Mouse (Mus musculus): ENCODE measurements around the gene Olfr140. TPM values are rescaled to one million over a fixed set of nuclear protein-coding genes. Genes with fewer than 3 reads are reported as not detected.

Olfr140 gene
- not detected in 2 replicates for total RNA-seq (2014; rRNA removed; ENCODE audit: low replicate concordance)
- not detected in 2 replicates for polyA plus RNA-seq (2015; fragmentation: Nextera tagmentation; extraction: Ambion mirVana)

GRCm38 (mm10) chr2:90063494-90063893 is at the start of gene Olfr140:
TSS of gene Olfr140 (minus strand) at chr2:90063594.
- Histone ChIP-seq H3K4me1 (ENCODE audit: control insufficient read depth, insufficient read depth) (no peaks in the 10 kb centered on the region), H3K27me3 (ENCODE audit: control insufficient read depth, insufficient read depth, low read length) (no peaks in the 10 kb centered on the region), H3K4me3 (ENCODE audit: low read depth, low read length) (no peak within 1 kb of the TSS), H3K4me2 (ENCODE audit: low read depth, low read length) (no peak within 1 kb of the TSS), H3K9me3 (replicated peaks; ENCODE audit: control insufficient read depth, low read length) (no peaks in the 10 kb centered on the region), H3K27ac (ENCODE audit: low read depth) (no peak within 1 kb of the TSS), H3K36me3 (replicated peaks; ENCODE audit: control insufficient read depth, insufficient read depth, low read length) (no peaks in the 10 kb centered on the region), H3K9ac (replicated peaks; ENCODE audit: low read depth, low read length) (no peak within 1 kb of the TSS)
- ATAC-seq (ENCODE audit: insufficient read depth, low read depth) (no peak), DNase-seq (ENCODE audit: low spot score) (no peak)
- TF ChIP-seq CTCF (IDR thresholded peaks at IDR 0.05; ENCODE audit: low read depth) (no peak), EP300 (IDR thresholded peaks at IDR 0.05; ENCODE audit: low read depth) (no peak)

GRCm38 (mm10) chr2:90070065-90070464 is 6.7 kb upstream of the Olfr140 start:
- no peak overlapping the region for H3K4me3 ChIP-seq (ENCODE audit: low read depth, low read length)
- H3K36me3 ChIP-seq (replicated peaks; ENCODE audit: control insufficient read depth, insufficient read depth, low read length): no peaks in the 10 kb centered on the region
- no peaks in the 10 kb centered on the region for H3K4me1 ChIP-seq (ENCODE audit: control insufficient read depth, insufficient read depth)
- ATAC-seq (ENCODE audit: insufficient read depth, low read depth) (no peak), DNase-seq (ENCODE audit: low spot score) (no peak)
- no peaks in the 10 kb centered on the region for H3K9me3 ChIP-seq (replicated peaks; ENCODE audit: control insufficient read depth, low read length)
- H3K27me3 ChIP-seq (ENCODE audit: control insufficient read depth, insufficient read depth, low read length): no peaks in the 10 kb centered on the region
- no peak overlapping the region for H3K9ac ChIP-seq (replicated peaks; ENCODE audit: low read depth, low read length)
- H3K4me2 ChIP-seq (ENCODE audit: low read depth, low read length): no peak overlapping the region
- no peak overlapping the region for H3K27ac ChIP-seq (ENCODE audit: low read depth)
- TF ChIP-seq CTCF (IDR thresholded peaks at IDR 0.05; ENCODE audit: low read depth) (no peak), EP300 (IDR thresholded peaks at IDR 0.05; ENCODE audit: low read depth) (no peak)
- 59% methylated on average over 2 of the region's 2 CpGs for WGBS

- no peak within 1 kb of the TSS for H3K9ac ChIP-seq (replicated peaks; ENCODE audit: low read depth, low read length)
- no peaks in the 10 kb centered on the region for H3K27me3 ChIP-seq (ENCODE audit: control insufficient read depth, insufficient read depth, low read length)
- no peaks in the 10 kb centered on the region for H3K36me3 ChIP-seq (replicated peaks; ENCODE audit: control insufficient read depth, insufficient read depth, low read length)
- H3K9me3 ChIP-seq (replicated peaks; ENCODE audit: control insufficient read depth, low read length): no peaks in the 10 kb centered on the region
- H3K4me3 ChIP-seq (ENCODE audit: low read depth, low read length): no peak within 1 kb of the TSS
- H3K4me2 ChIP-seq (ENCODE audit: low read depth, low read length): no peak within 1 kb of the TSS
- no peak within 1 kb of the TSS for H3K27ac ChIP-seq (ENCODE audit: low read depth)
- TF ChIP-seq CTCF (IDR thresholded peaks at IDR 0.05; ENCODE audit: low read depth) (no peak), EP300 (IDR thresholded peaks at IDR 0.05; ENCODE audit: low read depth) (no peak)
- DNase-seq (ENCODE audit: low spot score) (no peak), ATAC-seq (ENCODE audit: insufficient read depth, low read depth) (no peak)
- H3K4me1 ChIP-seq (ENCODE audit: control insufficient read depth, insufficient read depth): no peaks in the 10 kb centered on the region
Measured at GRCm38 (mm10) chr2:90035037-90035436, 28.4 kb downstream of the Olfr140 start, which contains the start of gene Olfr1265. TSS of gene Olfr1265 (plus strand) at chr2:90035337.

- H3K9me3 ChIP-seq (replicated peaks; ENCODE audit: control insufficient read depth, low read length): no peaks in the 10 kb centered on the region
- H3K27ac ChIP-seq (ENCODE audit: low read depth): no peak within 1 kb of the TSS
- no peak within 1 kb of the TSS for H3K4me3 ChIP-seq (ENCODE audit: low read depth, low read length)
- 59% methylated on average over 2 of the region's 2 CpGs for WGBS
- no peak within 1 kb of the TSS for H3K4me2 ChIP-seq (ENCODE audit: low read depth, low read length)
- H3K4me1 ChIP-seq (ENCODE audit: control insufficient read depth, insufficient read depth): no peaks in the 10 kb centered on the region
- no peaks in the 10 kb centered on the region for H3K27me3 ChIP-seq (ENCODE audit: control insufficient read depth, insufficient read depth, low read length)
- H3K36me3 ChIP-seq (replicated peaks; ENCODE audit: control insufficient read depth, insufficient read depth, low read length): no peaks in the 10 kb centered on the region
- H3K9ac ChIP-seq (replicated peaks; ENCODE audit: low read depth, low read length): no peak within 1 kb of the TSS
- DNase-seq (ENCODE audit: low spot score) (no peak), ATAC-seq (ENCODE audit: insufficient read depth, low read depth) (no peak)
- TF ChIP-seq EP300 (IDR thresholded peaks at IDR 0.05; ENCODE audit: low read depth) (no peak), CTCF (IDR thresholded peaks at IDR 0.05; ENCODE audit: low read depth) (no peak)
Measured at GRCm38 (mm10) chr2:90025477-90025876, 37.9 kb downstream of the Olfr140 start, which contains the start of gene Olfr1264. TSS of gene Olfr1264 (minus strand) at chr2:90025577.

GRCm38 (mm10) chr2:90011831-90012230 is 51.6 kb downstream of the Olfr140 start, which contains the start of gene Olfr1263:
TSS of gene Olfr1263 (plus strand) at chr2:90012131.
- Histone ChIP-seq H3K4me1 (ENCODE audit: control insufficient read depth, insufficient read depth) (no peaks in the 10 kb centered on the region), H3K9me3 (replicated peaks; ENCODE audit: control insufficient read depth, low read length) (no peaks in the 10 kb centered on the region), H3K4me2 (ENCODE audit: low read depth, low read length) (no peak within 1 kb of the TSS), H3K9ac (replicated peaks; ENCODE audit: low read depth, low read length) (no peak within 1 kb of the TSS), H3K27me3 (ENCODE audit: control insufficient read depth, insufficient read depth, low read length) (no peaks in the 10 kb centered on the region), H3K4me3 (ENCODE audit: low read depth, low read length) (no peak within 1 kb of the TSS), H3K27ac (ENCODE audit: low read depth) (no peak within 1 kb of the TSS), H3K36me3 (replicated peaks; ENCODE audit: control insufficient read depth, insufficient read depth, low read length) (no peaks in the 10 kb centered on the region)
- DNase-seq (ENCODE audit: low spot score) (no peak), ATAC-seq (ENCODE audit: insufficient read depth, low read depth) (no peak)
- TF ChIP-seq CTCF (IDR thresholded peaks at IDR 0.05; ENCODE audit: low read depth): no peak
- no peak for TF ChIP-seq EP300 (IDR thresholded peaks at IDR 0.05; ENCODE audit: low read depth)
- 55% methylated on average over 2 of the region's 2 CpGs for WGBS

- no peak for ATAC-seq (ENCODE audit: insufficient read depth, low read depth)
Measured at GRCm38 (mm10) chr2:89999845-90000244, 63.5 kb downstream of the Olfr140 start, which contains the start of gene Olfr1262. TSS of gene Olfr1262 (plus strand) at chr2:90000145.

More at GRCm38 (mm10) chr2:89999845-90000244, 63.5 kb downstream of the Olfr140 start, which contains the start of gene Olfr1262:
- Histone ChIP-seq H3K4me1 (ENCODE audit: control insufficient read depth, insufficient read depth) (no peaks in the 10 kb centered on the region), H3K27me3 (ENCODE audit: control insufficient read depth, insufficient read depth, low read length) (no peaks in the 10 kb centered on the region), H3K9ac (replicated peaks; ENCODE audit: low read depth, low read length) (no peak within 1 kb of the TSS), H3K36me3 (replicated peaks; ENCODE audit: control insufficient read depth, insufficient read depth, low read length) (no peaks in the 10 kb centered on the region), H3K4me3 (ENCODE audit: low read depth, low read length) (no peak within 1 kb of the TSS), H3K27ac (ENCODE audit: low read depth) (no peak within 1 kb of the TSS), H3K4me2 (ENCODE audit: low read depth, low read length) (no peak within 1 kb of the TSS), H3K9me3 (replicated peaks; ENCODE audit: control insufficient read depth, low read length) (no peaks in the 10 kb centered on the region)
- no peak for DNase-seq (ENCODE audit: low spot score)
- TF ChIP-seq EP300 (IDR thresholded peaks at IDR 0.05; ENCODE audit: low read depth) (no peak), CTCF (IDR thresholded peaks at IDR 0.05; ENCODE audit: low read depth) (no peak)

Other genes with a start within 250 kb of the Olfr140 start
- gene Olfr1256, start 222.0 kb downstream of the Olfr140 start, total RNA-seq (2014; rRNA removed; ENCODE audit: low replicate concordance): not detected in 2 replicates
- gene Olfr1256, start 222.0 kb downstream of the Olfr140 start, polyA plus RNA-seq (2015; fragmentation: Nextera tagmentation; extraction: Ambion mirVana): not detected in 2 replicates
- not detected in 2 replicates for gene Olfr48, start 215.4 kb downstream of the Olfr140 start, total RNA-seq (2014; rRNA removed; ENCODE audit: low replicate concordance)
- not detected in 2 replicates for gene Olfr48, start 215.4 kb downstream of the Olfr140 start, polyA plus RNA-seq (2015; fragmentation: Nextera tagmentation; extraction: Ambion mirVana)
- not detected in 2 replicates for gene Olfr1257, start 185.2 kb downstream of the Olfr140 start, total RNA-seq (2014; rRNA removed; ENCODE audit: low replicate concordance)
- not detected in 2 replicates for gene Olfr1257, start 185.2 kb downstream of the Olfr140 start, polyA plus RNA-seq (2015; fragmentation: Nextera tagmentation; extraction: Ambion mirVana)
- not detected in 2 replicates for gene Olfr1258, start 136.3 kb downstream of the Olfr140 start, total RNA-seq (2014; rRNA removed; ENCODE audit: low replicate concordance)
- gene Olfr1258, start 136.3 kb downstream of the Olfr140 start, polyA plus RNA-seq (2015; fragmentation: Nextera tagmentation; extraction: Ambion mirVana): not detected in 2 replicates
- gene Olfr1259, start 114.9 kb downstream of the Olfr140 start, total RNA-seq (2014; rRNA removed; ENCODE audit: low replicate concordance): not detected in 2 replicates
- not detected in 2 replicates for gene Olfr1259, start 114.9 kb downstream of the Olfr140 start, polyA plus RNA-seq (2015; fragmentation: Nextera tagmentation; extraction: Ambion mirVana)
- not detected in 2 replicates for gene Olfr1260, start 89.3 kb downstream of the Olfr140 start, total RNA-seq (2014; rRNA removed; ENCODE audit: low replicate concordance)
- gene Olfr1260, start 89.3 kb downstream of the Olfr140 start, polyA plus RNA-seq (2015; fragmentation: Nextera tagmentation; extraction: Ambion mirVana): not detected in 2 replicates
- gene Olfr1261, start 72.4 kb downstream of the Olfr140 start, total RNA-seq (2014; rRNA removed; ENCODE audit: low replicate concordance): not detected in 2 replicates
- not detected in 2 replicates for gene Olfr1261, start 72.4 kb downstream of the Olfr140 start, polyA plus RNA-seq (2015; fragmentation: Nextera tagmentation; extraction: Ambion mirVana)
- gene Olfr1262, start 63.4 kb downstream of the Olfr140 start, total RNA-seq (2014; rRNA removed; ENCODE audit: low replicate concordance): not detected in 2 replicates
- not detected in 2 replicates for gene Olfr1262, start 63.4 kb downstream of the Olfr140 start, polyA plus RNA-seq (2015; fragmentation: Nextera tagmentation; extraction: Ambion mirVana)
- not detected in 2 replicates for gene Olfr1263, start 51.5 kb downstream of the Olfr140 start, total RNA-seq (2014; rRNA removed; ENCODE audit: low replicate concordance)
- gene Olfr1263, start 51.5 kb downstream of the Olfr140 start, polyA plus RNA-seq (2015; fragmentation: Nextera tagmentation; extraction: Ambion mirVana): not detected in 2 replicates
- gene Olfr1264, start 38.0 kb downstream of the Olfr140 start, total RNA-seq (2014; rRNA removed; ENCODE audit: low replicate concordance): not detected in 2 replicates
- gene Olfr1264, start 38.0 kb downstream of the Olfr140 start, polyA plus RNA-seq (2015; fragmentation: Nextera tagmentation; extraction: Ambion mirVana): not detected in 2 replicates
- not detected in 2 replicates for gene Olfr1265, start 28.3 kb downstream of the Olfr140 start, total RNA-seq (2014; rRNA removed; ENCODE audit: low replicate concordance)
- not detected in 2 replicates for gene Olfr1265, start 28.3 kb downstream of the Olfr140 start, polyA plus RNA-seq (2015; fragmentation: Nextera tagmentation; extraction: Ambion mirVana)
- gene Olfr1269, start 57.8 kb upstream of the Olfr140 start, total RNA-seq (2014; rRNA removed; ENCODE audit: low replicate concordance): not detected in 2 replicates
- gene Olfr1269, start 57.8 kb upstream of the Olfr140 start, polyA plus RNA-seq (2015; fragmentation: Nextera tagmentation; extraction: Ambion mirVana): not detected in 2 replicates
- not detected in 2 replicates for gene Olfr32, start 78.7 kb upstream of the Olfr140 start, total RNA-seq (2014; rRNA removed; ENCODE audit: low replicate concordance)
- not detected in 2 replicates for gene Olfr32, start 78.7 kb upstream of the Olfr140 start, polyA plus RNA-seq (2015; fragmentation: Nextera tagmentation; extraction: Ambion mirVana)
- not detected in 2 replicates for gene Olfr1270, start 89.5 kb upstream of the Olfr140 start, total RNA-seq (2014; rRNA removed; ENCODE audit: low replicate concordance)
- gene Olfr1270, start 89.5 kb upstream of the Olfr140 start, polyA plus RNA-seq (2015; fragmentation: Nextera tagmentation; extraction: Ambion mirVana): not detected in 2 replicates
- not detected in 2 replicates for gene Olfr1506, start 160.9 kb upstream of the Olfr140 start, total RNA-seq (2014; rRNA removed; ENCODE audit: low replicate concordance)
- not detected in 2 replicates for gene Olfr1506, start 160.9 kb upstream of the Olfr140 start, polyA plus RNA-seq (2015; fragmentation: Nextera tagmentation; extraction: Ambion mirVana)
- gene Olfr142, start 194.0 kb upstream of the Olfr140 start, total RNA-seq (2014; rRNA removed; ENCODE audit: low replicate concordance): not detected in 2 replicates
- gene Olfr142, start 194.0 kb upstream of the Olfr140 start, polyA plus RNA-seq (2015; fragmentation: Nextera tagmentation; extraction: Ambion mirVana): not detected in 2 replicates
- not detected in 2 replicates for gene Olfr1271, start 207.4 kb upstream of the Olfr140 start, total RNA-seq (2014; rRNA removed; ENCODE audit: low replicate concordance)
- gene Olfr1271, start 207.4 kb upstream of the Olfr140 start, polyA plus RNA-seq (2015; fragmentation: Nextera tagmentation; extraction: Ambion mirVana): not detected in 2 replicates
- not detected in 2 replicates for gene Olfr1272, start 229.2 kb upstream of the Olfr140 start, total RNA-seq (2014; rRNA removed; ENCODE audit: low replicate concordance)
- gene Olfr1272, start 229.2 kb upstream of the Olfr140 start, polyA plus RNA-seq (2015; fragmentation: Nextera tagmentation; extraction: Ambion mirVana): not detected in 2 replicates

Measured in heart, postnatal 0 days (tissue).